Comparison of ENCODE assay signal across 16 mouse cellular contexts in genomic region chr9:45749917-45750316, GRCm38 (mm10).
"Had no signal": no experiment of that assay in that cellular context is flagged by ENCODE, and none has a peak within 500 bp of the region (broad histone marks: within the 10 kb centered on the region; RNA-seq: fewer than 3 reads in every experiment).

No protein-coding gene starts in this region.

- H3K27ac ChIP-seq: neural tube, embryonic 13.5 days; neural tube, embryonic 15.5 days; stomach, embryonic 15.5 days; stomach, postnatal 0 days had no signal

- H3K4me3 ChIP-seq: neural tube, embryonic 13.5 days; neural tube, embryonic 15.5 days; stomach, embryonic 15.5 days had no signal

- DNase-seq: retina, postnatal 1 day; right cerebral cortex, adult 18-20 months; right cerebral cortex, postnatal 14 days; right cerebral cortex, postnatal 25 days; right cerebral cortex, postnatal 4 days; spleen, adult 18-20 months; thymus, adult 18-20 months; thymus, adult 2 months; thymus, postnatal 14 days; thymus, postnatal 25 days; thymus, postnatal 36 days; thymus, postnatal 4 days had no signal
